Mouse (Mus musculus) forebrain, embryonic 16.5 days (tissue): ENCODE results near the gene Iqgap1. TPM values are rescaled to one million over a fixed set of nuclear protein-coding genes. Genes with fewer than 3 reads are reported as not detected.

ENCODE experiments used
- ATAC-seq: fragments of 200-750 bp; cut with Nextera tagmentation; 2 replicates; pipeline ENCODE4 v1.8.0; 2017; ENCODE audit warnings: mild to moderate bottlenecking, moderate library complexity
- H3K27ac ChIP-seq: fragments of 300-500 bp; sonication (generic); 2 replicates; pipeline ENCODE4 v1.5.1; 2014; ENCODE audit warnings: low read length, control low read depth
- H3K27me3 ChIP-seq: fragments of 300-500 bp; sonication (generic); replicated peaks from 2 replicates; pipeline ENCODE4 v1.6.1; 2014; ENCODE audit warnings: low read length; ENCODE audit not compliant: control insufficient read depth, insufficient read depth
- H3K36me3 ChIP-seq: fragments of 300-500 bp; sonication (generic); 2 replicates; pipeline ENCODE4 v1.6.1; 2014; ENCODE audit not compliant: control insufficient read depth, insufficient read depth
- H3K4me1 ChIP-seq: fragments of 300-500 bp; sonication (generic); replicated peaks from 2 replicates; pipeline ENCODE4 v1.6.1; 2014; ENCODE audit warnings: low read length; ENCODE audit not compliant: control insufficient read depth, insufficient read depth
- H3K4me2 ChIP-seq: fragments of 300-500 bp; sonication (generic); 2 replicates; pipeline ENCODE4 v1.6.1; 2014; ENCODE audit warnings: mild to moderate bottlenecking, low read length, control low read depth
- H3K4me3 ChIP-seq: fragments of 300-500 bp; sonication (generic); replicated peaks from 2 replicates; pipeline ENCODE4 v1.5.1; 2014; ENCODE audit warnings: mild to moderate bottlenecking, low read length, control low read depth
- H3K9ac ChIP-seq: fragments of 300-500 bp; sonication (generic); replicated peaks from 2 replicates; pipeline ENCODE4 v1.6.1; 2014; ENCODE audit warnings: low read depth, low read length, control low read depth
- H3K9me3 ChIP-seq: fragments of 300-500 bp; sonication (generic); 2 replicates; pipeline ENCODE4 v1.6.1; 2016; ENCODE audit warnings: low read length; ENCODE audit not compliant: control insufficient read depth
- WGBS: fragments of 180-500 bp; shearing (Covaris S2); extraction: QIAGEN DNeasy Blood & Tissue Kit; methylation state at CpG from one replicate; pipeline ENCODE4 v1.1.7; 2014; 5-methylcytosine and 5-hydroxymethylcytosine counted together
- polyA plus RNA-seq: library from polyadenylated mRNA; unstranded; fragments of >200 nt; fragmentation: Nextera tagmentation; extraction: Ambion mirVana; gene quantifications from 2 replicates; pipeline ENCODE4 v1.2.1, GENCODE M21; 2015

Gene Iqgap1
- polyA plus RNA-seq, 1 experiment from 2014 or later: 24.5 TPM

DNA sequence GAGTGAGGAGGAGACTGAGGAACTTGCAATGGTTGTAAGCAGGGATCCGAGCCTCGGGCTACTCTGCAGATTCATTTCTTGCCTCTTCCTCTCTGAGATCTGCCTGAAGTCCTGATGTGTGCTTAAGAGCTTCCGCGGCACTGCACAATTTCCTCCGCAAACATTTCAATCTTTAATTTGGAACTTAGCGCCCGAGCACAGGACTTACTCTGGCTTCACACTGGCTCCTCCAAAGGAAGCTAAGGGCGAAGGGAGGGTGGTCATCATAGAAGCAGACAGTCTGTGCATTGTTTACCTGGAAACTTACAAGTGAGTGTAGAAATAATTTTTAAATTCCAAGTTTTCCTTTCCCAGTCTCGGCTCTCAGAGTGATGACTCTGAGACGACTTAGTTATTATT is 20.5 kb upstream of the Iqgap1 start:
- no peak overlapping the region for H3K9ac ChIP-seq
- H3K9me3 ChIP-seq: no peaks in the 10 kb centered on the region
- no peak overlapping the region for H3K27ac ChIP-seq
- no peaks in the 10 kb centered on the region for H3K36me3 ChIP-seq
- no peaks in the 10 kb centered on the region for H3K4me1 ChIP-seq
- ATAC-seq: no peak
- WGBS: 90% methylated on average over 10 of the region's 10 CpGs
- no peak overlapping the region for H3K4me3 ChIP-seq
- H3K27me3 ChIP-seq: no peaks in the 10 kb centered on the region
- H3K4me2 ChIP-seq: no peak overlapping the region

- WGBS: 78% methylated on average over 15 of the region's 15 CpGs
- ATAC-seq: no peak
Observed at GRCm38 (mm10) chr7:80845621-80846279, 20.0 kb upstream of the Iqgap1 start.

GRCm38 (mm10) chr7:80844691-80845090 is 18.9 kb upstream of the Iqgap1 start:
- H3K4me1 ChIP-seq: no peaks in the 10 kb centered on the region
- WGBS: 94% methylated on average over 12 of the region's 12 CpGs
- no peaks in the 10 kb centered on the region for H3K36me3 ChIP-seq

More at GRCm38 (mm10) chr7:80845621-80846279, 20.0 kb upstream of the Iqgap1 start:
- no peak overlapping the region for H3K9ac ChIP-seq
- no peak overlapping the region for H3K4me2 ChIP-seq
- H3K27me3 ChIP-seq: no peaks in the 10 kb centered on the region
- H3K4me3 ChIP-seq: no peak overlapping the region
- no peaks in the 10 kb centered on the region for H3K9me3 ChIP-seq
- no peak overlapping the region for H3K27ac ChIP-seq
- H3K4me1 ChIP-seq: no peaks in the 10 kb centered on the region
- no peaks in the 10 kb centered on the region for H3K36me3 ChIP-seq

GRCm38 (mm10) chr7:80843910-80844640 is 18.3 kb upstream of the Iqgap1 start:
- no peak for ATAC-seq
- Histone ChIP-seq H3K36me3 (no peaks in the 10 kb centered on the region), H3K4me1 (no peaks in the 10 kb centered on the region), H3K4me2 (no peak overlapping the region), H3K27ac (no peak overlapping the region), H3K9me3 (no peaks in the 10 kb centered on the region), H3K27me3 (no peaks in the 10 kb centered on the region), H3K4me3 (no peak overlapping the region), H3K9ac (no peak overlapping the region)
- 93% methylated on average over 8 of the region's 8 CpGs for WGBS

More at GRCm38 (mm10) chr7:80844691-80845090, 18.9 kb upstream of the Iqgap1 start:
- no peaks in the 10 kb centered on the region for H3K27me3 ChIP-seq
- no peak for ATAC-seq
- no peaks in the 10 kb centered on the region for H3K9me3 ChIP-seq
- no peak overlapping the region for H3K4me2 ChIP-seq
- H3K9ac ChIP-seq: no peak overlapping the region
- H3K4me3 ChIP-seq: no peak overlapping the region
- H3K27ac ChIP-seq: no peak overlapping the region

GRCm38 (mm10) chr7:80843176-80843575 is 17.4 kb upstream of the Iqgap1 start:
- Histone ChIP-seq H3K27me3 (no peaks in the 10 kb centered on the region), H3K36me3 (no peaks in the 10 kb centered on the region), H3K9me3 (no peaks in the 10 kb centered on the region), H3K4me3 (no peak overlapping the region), H3K27ac (no peak overlapping the region), H3K4me2 (no peak overlapping the region), H3K4me1 (no peaks in the 10 kb centered on the region), H3K9ac (no peak overlapping the region)
- ATAC-seq: no peak
- WGBS: 86% methylated on average over 1 of the region's 1 CpGs

GRCm38 (mm10) chr7:80842132-80842531 is 16.4 kb upstream of the Iqgap1 start:
- H3K9ac ChIP-seq: no peak overlapping the region
- no peak overlapping the region for H3K27ac ChIP-seq
- H3K9me3 ChIP-seq: no peaks in the 10 kb centered on the region
- no peaks in the 10 kb centered on the region for H3K36me3 ChIP-seq
- no peaks in the 10 kb centered on the region for H3K4me1 ChIP-seq
- no peak for ATAC-seq
- WGBS: 86% methylated on average over 5 of the region's 5 CpGs
- no peak overlapping the region for H3K4me3 ChIP-seq
- H3K27me3 ChIP-seq: no peaks in the 10 kb centered on the region
- no peak overlapping the region for H3K4me2 ChIP-seq

- no peaks in the 10 kb centered on the region for H3K4me1 ChIP-seq
- WGBS: 81% methylated on average over 4 of the region's 4 CpGs
- ATAC-seq: no peak
Observed at GRCm38 (mm10) chr7:80840937-80841336, 15.2 kb upstream of the Iqgap1 start.

GRCm38 (mm10) chr7:80840241-80840640 is 14.5 kb upstream of the Iqgap1 start:
- H3K27me3 ChIP-seq: no peaks in the 10 kb centered on the region
- no peak overlapping the region for H3K4me3 ChIP-seq
- no peak overlapping the region for H3K9ac ChIP-seq
- H3K36me3 ChIP-seq: no peaks in the 10 kb centered on the region
- WGBS: 16% methylated on average over 1 of the region's 1 CpGs
- ATAC-seq: no peak
- no peak overlapping the region for H3K4me2 ChIP-seq
- no peaks in the 10 kb centered on the region for H3K4me1 ChIP-seq
- H3K9me3 ChIP-seq: no peaks in the 10 kb centered on the region
- no peak overlapping the region for H3K27ac ChIP-seq

More at GRCm38 (mm10) chr7:80840937-80841336, 15.2 kb upstream of the Iqgap1 start:
- H3K9me3 ChIP-seq: no peaks in the 10 kb centered on the region
- no peaks in the 10 kb centered on the region for H3K36me3 ChIP-seq
- no peak overlapping the region for H3K27ac ChIP-seq
- no peak overlapping the region for H3K9ac ChIP-seq
- no peaks in the 10 kb centered on the region for H3K27me3 ChIP-seq
- H3K4me3 ChIP-seq: no peak overlapping the region
- no peak overlapping the region for H3K4me2 ChIP-seq

DNA sequence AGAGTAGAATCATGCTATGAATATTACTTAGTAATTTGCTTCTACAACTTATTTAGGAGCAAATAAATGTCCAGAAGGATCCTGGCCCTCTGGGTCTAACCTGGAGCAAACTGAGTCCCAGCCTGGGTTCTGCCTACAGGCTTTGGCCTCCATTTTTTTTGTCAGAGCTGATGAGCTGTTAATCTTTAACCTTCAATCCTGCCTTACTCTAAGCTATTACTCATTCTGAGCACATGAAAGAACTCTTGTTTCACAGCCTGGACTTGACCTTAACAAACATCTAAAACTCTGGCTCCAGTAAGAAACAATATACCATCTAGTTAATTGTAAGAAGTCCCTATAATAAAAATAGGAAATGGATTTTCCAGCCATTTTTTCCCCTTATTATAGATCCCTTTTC is 14.0 kb upstream of the Iqgap1 start:
- no peak overlapping the region for H3K9ac ChIP-seq
- H3K27me3 ChIP-seq: no peaks in the 10 kb centered on the region
- no peaks in the 10 kb centered on the region for H3K9me3 ChIP-seq
- H3K4me2 ChIP-seq: no peak overlapping the region
- H3K27ac ChIP-seq: no peak overlapping the region
- no peak overlapping the region for H3K4me3 ChIP-seq
- H3K4me1 ChIP-seq: no peaks in the 10 kb centered on the region
- H3K36me3 ChIP-seq: no peaks in the 10 kb centered on the region
- ATAC-seq: no peak
